Mouse (Mus musculus): ENCODE data around the gene Supt3.

Gene Supt3

GRCm38 (mm10) chr17:44967186-44967585 lies 190.2 kb downstream of the Supt3 start:
- no peak for DNase-seq (ENCODE audit: low read depth)

GRCm38 (mm10) chr17:44970255-44970654 lies 193.3 kb downstream of the Supt3 start:
- DNase-seq (ENCODE audit: low read depth): no peak

DNA sequence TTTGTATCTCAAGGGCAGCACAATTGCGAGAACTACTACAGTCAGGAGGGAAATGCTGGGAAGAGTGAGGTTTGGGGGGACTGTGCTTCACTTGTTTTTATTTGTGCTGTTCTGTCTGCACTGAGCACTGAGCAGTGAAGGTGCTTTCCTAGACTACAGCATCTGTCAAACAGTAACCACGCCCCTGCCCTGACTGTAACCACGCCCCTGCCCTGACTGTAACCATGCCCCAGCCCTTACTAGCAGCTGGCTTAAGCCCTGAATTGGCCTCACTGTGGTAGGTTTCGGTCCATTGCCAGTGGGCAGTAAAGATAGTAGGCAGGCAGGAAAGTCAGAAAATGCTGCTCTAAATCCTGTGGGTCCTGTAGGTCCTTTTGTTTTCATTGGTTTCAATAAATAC lies 196.5 kb downstream of the Supt3 start:
- no peak for DNase-seq (ENCODE audit: low read depth)

- DNase-seq (ENCODE audit: low read depth): no peak
These were observed 200.7 kb downstream of the Supt3 start for GRCm38 (mm10) chr17:44977690-44978089.

- no peak for DNase-seq (ENCODE audit: low read depth)
These were observed 211.0 kb downstream of the Supt3 start for GRCm38 (mm10) chr17:44987964-44988363.

- no peak for DNase-seq (ENCODE audit: low read depth)
These were observed 226.4 kb downstream of the Supt3 start for GRCm38 (mm10) chr17:45003311-45003710.

- no peak for DNase-seq (ENCODE audit: low read depth)
These were observed 227.7 kb downstream of the Supt3 start for GRCm38 (mm10) chr17:45004477-45005170.

DNA sequence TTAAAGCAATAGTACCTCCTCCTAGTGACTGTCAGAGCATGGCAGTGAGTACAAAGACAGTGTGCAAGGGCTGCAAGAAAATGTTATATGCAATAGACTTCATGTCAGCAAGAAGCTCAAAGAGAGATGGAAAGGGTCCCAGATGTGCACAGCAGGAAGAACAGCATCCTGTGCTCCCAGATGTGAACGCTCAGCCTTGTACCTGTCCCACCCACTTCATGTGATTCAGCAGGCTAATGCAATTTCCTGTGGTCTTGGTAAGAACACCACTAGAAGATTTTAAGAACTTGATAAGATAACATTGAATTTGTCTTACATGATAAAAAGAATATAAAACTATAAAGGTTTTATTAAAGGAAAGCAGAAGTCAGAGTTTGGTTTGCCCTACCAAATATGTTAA lies 230.5 kb downstream of the Supt3 start:
- no peak for DNase-seq (ENCODE audit: low read depth)

GRCm38 (mm10) chr17:45008663-45009062 lies 231.7 kb downstream of the Supt3 start:
- DNase-seq (ENCODE audit: low read depth): no peak

DNA sequence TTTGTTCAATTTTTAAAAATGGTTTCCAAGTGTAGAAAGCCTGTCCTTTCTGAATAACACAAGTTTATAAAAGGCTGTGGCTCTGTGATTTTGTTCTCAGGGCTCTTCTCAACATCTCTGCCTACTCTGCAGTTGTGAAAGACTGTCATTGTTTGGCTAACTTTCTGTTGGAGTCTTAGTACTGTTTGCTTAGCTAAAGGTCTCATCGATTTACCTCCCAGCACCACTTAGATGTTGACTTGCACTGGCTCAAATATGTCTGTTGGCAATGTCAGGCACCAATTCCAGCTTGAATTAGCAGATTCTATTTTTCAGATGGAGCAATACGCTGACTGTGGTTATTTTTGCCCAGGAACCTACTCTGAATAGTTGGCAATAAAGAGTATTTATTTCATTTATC lies 233.5 kb downstream of the Supt3 start:
- no peak for DNase-seq (ENCODE audit: low read depth)

DNA sequence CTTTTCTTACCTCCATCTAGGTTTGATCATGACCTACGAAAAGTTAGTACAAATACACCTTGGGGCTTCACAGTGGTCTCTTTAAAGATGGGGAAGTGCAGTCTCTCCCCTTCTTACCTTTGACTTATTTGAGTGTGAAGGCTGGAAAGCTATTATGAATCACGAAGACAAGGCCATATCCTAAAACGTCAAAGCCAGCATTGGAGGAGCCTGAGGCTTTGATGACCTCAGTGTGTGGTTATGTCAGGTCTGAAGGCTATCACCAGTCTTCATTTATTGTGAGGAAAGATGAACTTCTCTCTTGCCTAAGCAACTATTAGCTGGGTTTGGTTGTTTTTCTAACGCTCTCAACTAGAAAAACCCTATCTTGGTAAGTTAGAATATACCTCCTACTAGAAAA lies 239.8 kb downstream of the Supt3 start:
- no peak for DNase-seq (ENCODE audit: low read depth)

DNA sequence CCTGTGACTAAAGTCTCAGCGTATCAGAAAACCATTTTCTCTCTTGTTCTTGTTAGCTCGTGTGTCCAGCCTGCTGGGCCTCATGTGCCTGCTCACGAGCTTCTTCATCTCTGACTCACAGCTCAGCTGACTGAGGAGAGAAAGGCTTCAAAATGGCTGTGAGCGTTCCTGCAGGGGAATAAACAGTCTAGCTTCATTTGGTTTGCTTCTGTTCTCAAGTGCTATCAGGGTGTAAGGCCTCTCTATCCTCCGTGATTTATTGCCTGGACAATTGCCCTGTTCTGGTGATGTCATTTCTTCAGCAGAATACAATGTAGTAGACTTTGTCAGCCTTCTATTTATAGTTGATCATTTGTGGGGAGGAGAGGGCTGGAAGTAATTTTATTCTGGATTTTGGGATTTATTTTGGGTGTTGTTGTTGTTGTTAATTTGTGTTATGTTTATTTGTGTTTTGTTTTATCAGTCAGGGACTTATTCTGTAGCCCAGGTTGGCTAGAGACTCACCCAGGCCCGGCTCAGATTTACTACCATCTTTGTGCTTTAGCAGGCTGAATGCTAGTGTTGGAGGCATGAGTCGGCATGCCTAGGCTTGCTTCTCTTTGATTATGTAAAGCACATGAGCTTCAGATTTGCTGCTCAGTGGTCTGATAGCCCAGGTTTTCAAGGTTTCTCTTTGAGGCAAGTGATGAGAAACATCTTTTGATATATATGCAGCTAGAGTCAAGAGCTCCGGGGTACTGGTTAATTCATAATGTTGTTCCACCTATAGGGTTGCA lies 243.4 kb downstream of the Supt3 start:
- peak; percentile 57 for DNase-seq (ENCODE audit: low read depth)

GRCm38 (mm10) chr17:45028441-45028840 lies 251.5 kb downstream of the Supt3 start:
- no peak for DNase-seq (ENCODE audit: low read depth)

DNA sequence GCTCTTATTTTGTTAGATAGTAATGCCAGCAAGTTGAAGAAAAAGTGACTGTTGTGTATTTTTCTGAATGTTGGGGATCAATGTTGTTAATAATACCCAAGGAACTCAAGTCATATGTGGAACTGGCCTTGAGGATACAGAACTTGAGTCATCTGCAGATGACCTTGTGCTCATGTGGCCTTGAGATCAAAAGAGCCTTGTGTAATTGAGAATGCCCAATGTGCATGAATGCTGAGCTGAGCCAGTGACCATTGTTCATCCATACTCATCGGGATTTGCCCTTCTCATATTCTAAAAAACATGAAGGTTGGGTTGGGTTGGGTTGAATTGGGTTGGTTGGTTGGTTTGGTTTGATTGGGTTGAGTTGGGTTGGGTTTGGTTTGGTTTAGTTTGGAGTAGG lies 252.2 kb downstream of the Supt3 start:
- no peak for DNase-seq (ENCODE audit: low read depth)

- no peak for DNase-seq (ENCODE audit: low read depth)
These were observed 255.3 kb downstream of the Supt3 start for GRCm38 (mm10) chr17:45032209-45032608.

GRCm38 (mm10) chr17:45033617-45034016 lies 256.7 kb downstream of the Supt3 start:
- DNase-seq (ENCODE audit: low read depth): no peak

- DNase-seq (ENCODE audit: low read depth): no peak
These were observed 264.1 kb downstream of the Supt3 start for GRCm38 (mm10) chr17:45041084-45041483.

DNA sequence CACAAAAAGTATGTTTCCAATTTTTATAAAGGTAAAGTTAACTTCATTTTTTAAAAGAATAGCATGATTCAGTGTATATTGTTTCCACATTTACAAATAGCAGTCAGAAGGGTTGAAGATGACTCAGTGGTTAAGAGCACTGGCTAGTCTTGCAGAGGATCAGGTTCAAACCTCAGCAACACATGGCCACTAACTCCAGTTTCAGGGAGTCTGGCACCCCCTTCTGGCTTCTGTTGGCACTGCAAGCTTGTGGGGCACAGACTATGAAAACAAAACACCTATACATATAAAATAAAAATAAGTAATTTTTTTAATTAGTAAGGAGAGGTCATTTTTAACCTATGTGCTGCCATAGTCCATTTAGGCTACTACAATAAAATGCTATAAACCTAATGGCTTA lies 268.9 kb downstream of the Supt3 start:
- no peak for DNase-seq (ENCODE audit: low read depth)

DNA sequence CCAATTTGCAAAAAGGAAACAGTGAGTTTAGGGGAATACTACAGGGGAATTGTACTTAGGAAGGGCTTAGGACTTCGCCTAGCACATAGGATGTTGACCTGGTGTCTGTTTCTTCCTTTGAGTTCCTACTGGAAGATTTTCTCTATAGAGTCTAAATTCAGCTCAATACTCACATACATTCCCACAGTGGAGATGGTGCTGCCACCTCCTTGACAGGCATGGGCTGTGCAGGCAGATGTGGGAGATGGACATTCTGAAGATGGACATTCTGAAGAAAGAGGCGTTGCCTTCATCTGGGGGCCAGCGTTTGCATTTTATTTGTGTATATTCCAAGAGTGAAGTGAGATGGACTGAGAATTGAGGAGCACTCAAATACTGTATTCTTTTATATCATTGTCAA lies 269.6 kb downstream of the Supt3 start:
- DNase-seq (ENCODE audit: low read depth): no peak

GRCm38 (mm10) chr17:45047236-45047635 lies 270.3 kb downstream of the Supt3 start:
- DNase-seq (ENCODE audit: low read depth): no peak

DNA sequence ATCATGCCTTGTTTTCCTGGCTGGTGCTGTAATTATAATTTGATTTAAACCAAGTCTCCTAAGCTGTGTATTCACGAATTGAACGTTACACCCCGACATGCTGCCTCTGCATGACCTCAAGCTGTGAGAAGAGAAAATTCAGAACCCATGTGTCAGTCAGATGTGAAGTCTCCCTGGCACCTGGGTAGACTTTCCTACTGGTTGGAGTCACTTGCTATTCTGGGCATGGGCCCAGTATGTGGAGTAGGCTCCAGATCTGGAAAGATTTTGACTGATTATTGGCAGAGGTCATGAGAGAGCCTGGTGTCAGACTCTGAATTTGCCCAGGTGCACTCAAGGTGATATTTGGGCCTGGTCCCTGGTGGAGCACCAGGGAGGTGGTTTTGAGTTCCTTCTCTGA lies 275.0 kb downstream of the Supt3 start:
- DNase-seq (ENCODE audit: low read depth): no peak

DNA sequence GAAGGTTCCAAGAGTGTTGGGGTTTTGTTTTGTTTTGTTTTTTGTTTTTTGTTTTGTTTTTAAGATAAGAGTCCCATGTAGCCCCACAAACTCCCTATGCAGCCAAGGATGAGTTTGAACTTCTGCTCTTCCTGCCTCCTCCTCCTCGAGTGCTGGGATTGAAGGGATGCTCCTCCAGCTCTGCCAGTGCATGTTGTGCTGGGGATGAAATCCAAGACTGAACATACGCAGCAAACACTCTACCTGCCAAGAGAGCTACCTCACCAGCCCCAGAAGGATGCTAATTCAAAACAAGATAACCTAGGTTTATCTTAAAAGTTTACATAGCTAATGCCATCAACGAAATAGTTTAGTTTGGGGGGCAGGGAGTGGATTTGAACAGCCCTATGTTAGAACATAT lies 276.4 kb downstream of the Supt3 start:
- DNase-seq (ENCODE audit: low read depth): no peak

GRCm38 (mm10) chr17:45054526-45054925 lies 277.6 kb downstream of the Supt3 start:
- no peak for DNase-seq (ENCODE audit: low read depth)

- DNase-seq (ENCODE audit: low read depth): no peak
These were observed 279.9 kb downstream of the Supt3 start for GRCm38 (mm10) chr17:45056894-45057293.

All from fibroblast of lung, adult 2 months (primary cell).